Mouse (Mus musculus): ENCODE measurements at regions not wholly inside any gene's neighbourhood (a gene's known extent, or its start where the extent isn't known, plus 50 kb on each side); places are given as distances from the start of the nearest gene placed in this dataset.
"Not testable (repeated sequence)": the region's sequence is repeated elsewhere in the genome, so short reads cannot be mapped to it uniquely, and the experiment has no call there.

DNA sequence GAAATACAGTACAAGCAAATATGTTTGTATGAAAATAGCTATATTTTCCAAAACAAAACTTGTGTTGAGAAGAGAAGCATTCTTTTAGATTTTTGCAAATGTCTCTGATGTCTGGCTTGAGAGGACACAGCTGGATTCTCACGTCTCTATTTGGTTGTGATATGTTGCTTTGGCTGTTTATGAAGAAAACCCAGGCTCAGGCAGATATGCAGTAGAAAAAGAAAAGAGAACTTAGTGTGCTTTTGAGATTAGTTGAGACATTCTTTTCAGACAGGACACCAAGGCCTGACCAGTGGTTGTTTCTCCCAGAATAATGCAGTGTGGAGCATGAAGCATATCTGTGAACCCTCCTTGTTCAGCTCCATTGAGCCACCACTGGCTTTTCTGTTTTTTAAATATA, 178.8 kb upstream of the Mamld1 start:
- peak; percentile 8 for DNase-seq

- DNase-seq = no peak
Measured at GRCm38 (mm10) chrX:70881326-70881725, 168.7 kb upstream of the Mamld1 start.

GRCm38 (mm10) chrX:70883461-70883860, 166.6 kb upstream of the Mamld1 start:
- DNase-seq = no peak

- DNase-seq = no peak
Measured at GRCm38 (mm10) chrX:70894517-70894916, 155.5 kb upstream of the Mamld1 start.

GRCm38 (mm10) chrX:70895554-70895953, 154.5 kb upstream of the Mamld1 start:
- DNase-seq = no peak

GRCm38 (mm10) chrX:70897110-70897721, 152.8 kb upstream of the Mamld1 start:
- peak; percentile 32 for DNase-seq

DNA sequence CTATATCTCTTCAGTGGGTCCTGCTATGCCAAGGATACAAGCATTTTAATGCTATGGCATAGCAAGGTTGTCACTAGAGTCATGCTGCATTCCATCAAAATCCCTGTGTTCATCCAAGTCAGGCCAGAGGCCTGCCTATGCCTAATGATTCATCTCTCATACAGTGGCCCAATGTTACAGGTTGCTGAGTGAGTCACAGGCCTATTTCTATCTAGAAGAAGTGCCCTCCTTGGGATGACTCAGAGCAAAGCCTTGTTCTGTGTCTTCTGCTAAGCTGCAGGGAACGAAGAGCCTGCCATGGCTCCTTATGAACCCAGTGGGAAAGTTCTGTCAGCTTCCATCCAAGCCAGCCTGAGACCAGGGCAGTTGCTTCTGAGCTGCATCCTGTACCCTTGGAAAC, 151.2 kb upstream of the Mamld1 start:
- DNase-seq = not testable (repeated sequence)

DNA sequence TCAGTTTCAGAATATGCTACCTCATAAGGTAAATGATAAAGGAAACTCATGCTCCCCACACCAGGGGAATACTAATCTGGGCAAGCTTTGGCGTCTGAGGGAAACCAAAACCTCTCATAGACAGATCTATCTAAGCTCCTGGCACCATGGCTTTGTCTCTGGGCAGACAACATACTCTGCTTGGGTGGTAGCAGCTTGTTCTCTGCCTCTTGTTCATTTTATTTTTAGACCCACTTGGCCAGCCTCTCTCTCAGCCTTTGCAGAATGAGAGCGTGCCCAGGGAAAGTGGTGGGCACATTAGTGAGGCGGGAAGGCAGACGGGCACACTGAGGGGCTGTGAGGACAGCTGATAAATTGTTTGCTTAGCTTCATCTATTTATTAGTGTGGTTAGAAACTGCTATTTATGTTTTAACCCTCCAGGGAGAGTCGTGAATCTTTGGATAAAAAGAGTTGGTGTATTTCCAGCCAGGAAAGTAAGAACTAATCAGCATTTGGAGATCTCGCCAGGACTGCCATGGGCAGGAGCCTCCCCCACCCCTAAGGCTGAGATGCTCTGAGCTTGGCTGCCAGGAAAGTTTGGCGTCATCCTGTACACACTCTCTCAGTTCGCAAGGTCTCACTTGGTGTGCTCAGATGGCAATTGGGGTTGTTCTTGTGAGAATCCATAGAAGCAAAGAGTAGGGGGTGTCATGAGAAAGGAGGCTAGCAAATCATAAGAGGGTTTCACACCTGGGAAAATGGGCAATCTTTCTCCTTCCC, 150.2 kb upstream of the Mamld1 start:
- DNase-seq = no peak

GRCm38 (mm10) chrX:70925646-70926045, 124.4 kb upstream of the Mamld1 start:
- no peak for DNase-seq

GRCm38 (mm10) chrX:70931944-70932343, 118.1 kb upstream of the Mamld1 start:
- no peak for DNase-seq

DNA sequence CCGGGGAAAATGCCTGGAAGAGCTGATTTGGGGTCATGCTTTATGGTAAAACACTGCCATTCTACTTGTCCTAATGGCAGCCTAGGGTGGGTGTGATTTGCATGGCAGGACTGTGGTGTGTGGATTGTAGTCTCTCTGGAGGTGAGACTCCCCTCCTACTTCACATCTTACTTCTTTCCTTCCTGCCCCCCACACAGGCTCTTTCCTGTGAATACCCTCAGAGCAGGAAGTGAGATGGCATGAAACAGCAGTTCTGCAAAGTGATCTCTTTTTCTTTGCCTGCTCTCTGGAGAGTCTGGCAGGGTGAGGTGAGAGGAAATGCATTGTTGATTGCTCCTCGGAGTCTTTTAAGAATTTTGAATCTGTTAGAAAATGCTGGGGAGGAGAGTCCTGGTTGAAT, 104.7 kb upstream of the Mamld1 start:
- no peak for DNase-seq

DNA sequence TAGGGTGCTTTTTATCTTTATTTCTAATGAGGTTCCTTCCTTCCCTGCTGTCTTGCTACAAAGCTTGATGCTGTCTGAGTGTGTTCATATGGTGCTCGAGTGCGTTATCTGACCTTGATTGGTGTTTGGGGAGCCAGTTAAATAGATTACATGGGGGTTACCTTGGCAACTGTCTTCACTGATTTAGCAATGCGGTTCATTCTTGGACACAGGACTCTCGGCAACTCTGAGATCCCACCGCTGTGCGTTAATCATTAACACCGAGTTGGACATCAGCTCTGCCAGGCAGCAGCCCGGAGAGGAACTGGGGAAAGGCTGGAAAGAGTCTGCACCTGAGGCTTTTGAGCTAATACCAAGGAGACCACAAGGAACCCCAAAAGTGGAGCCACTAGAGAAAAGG, 104.0 kb upstream of the Mamld1 start:
- DNase-seq = peak; percentile 48

DNA sequence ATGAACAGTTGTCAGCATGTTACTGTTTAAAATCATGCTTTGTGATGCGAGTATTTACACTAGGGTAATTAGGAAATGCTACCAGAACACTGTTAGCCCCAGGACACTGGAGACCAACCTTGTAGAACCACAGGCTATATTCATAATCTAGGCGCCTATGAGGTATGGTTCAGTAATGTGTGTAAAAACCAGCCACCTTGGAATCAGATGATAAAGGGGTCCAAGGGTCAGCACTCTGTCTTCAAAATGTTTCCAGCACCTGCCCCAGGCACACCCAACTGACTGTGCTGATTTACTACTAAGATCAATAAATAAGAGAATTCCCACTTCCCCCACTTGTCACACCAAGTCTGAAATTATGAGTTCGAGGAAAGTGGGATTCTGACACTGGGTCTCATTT, 100.8 kb upstream of the Mamld1 start:
- no peak for DNase-seq

DNA sequence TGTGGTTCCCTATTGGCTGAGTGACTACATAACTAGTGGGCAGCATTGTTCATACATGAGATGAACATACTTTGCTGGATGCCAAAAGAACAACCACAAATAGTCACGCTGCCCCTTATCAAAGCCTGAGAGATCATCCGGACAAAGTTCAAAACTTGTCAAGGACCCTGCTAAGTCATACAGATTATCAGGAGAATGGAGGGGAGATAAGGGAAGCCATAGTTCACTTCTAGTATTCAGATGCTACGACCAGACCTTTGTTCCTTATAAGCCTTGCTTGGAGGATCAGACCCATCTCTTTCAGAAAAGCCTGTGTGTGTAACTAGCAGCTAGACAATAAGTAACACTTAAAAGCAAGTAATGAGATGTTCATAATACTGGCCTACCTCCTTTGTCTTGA, 97.0 kb upstream of the Mamld1 start:
- no peak for DNase-seq

Measured in kidney, postnatal 14 days (tissue).